Mouse (Mus musculus): ENCODE results near the gene Manea. TPM values are rescaled to one million over a fixed set of nuclear protein-coding genes. Genes with fewer than 3 reads are reported as not detected.

Gene Manea
- polyA plus RNA-seq, 1 experiment from 2014 or later = 11.7 TPM

- no peak overlapping the region for H3K4me3 ChIP-seq (replicated peaks)
- H3K4me2 ChIP-seq (replicated peaks) = no peak overlapping the region
- no peak overlapping the region for H3K27ac ChIP-seq (replicated peaks)
- no peaks in the 10 kb centered on the region for H3K27me3 ChIP-seq
- H3K9ac ChIP-seq = no peak overlapping the region
- H3K4me1 ChIP-seq = no peaks in the 10 kb centered on the region
- ATAC-seq (ENCODE audit: insufficient number of reproducible peaks, low FRiP score, low TSS enrichment, low read depth) = no peak
- H3K36me3 ChIP-seq = no peaks in the 10 kb centered on the region
- H3K9me3 ChIP-seq (replicated peaks) = no peaks in the 10 kb centered on the region
Observed at GRCm38 (mm10) chr4:26276264-26276663, 70.4 kb downstream of the Manea start.

GRCm38 (mm10) chr4:26275769-26276168, 70.9 kb downstream of the Manea start:
- Histone ChIP-seq H3K9me3 (replicated peaks) (no peaks in the 10 kb centered on the region), H3K36me3 (no peaks in the 10 kb centered on the region), H3K27ac (replicated peaks) (no peak overlapping the region), H3K4me1 (no peaks in the 10 kb centered on the region), H3K9ac (no peak overlapping the region), H3K4me3 (replicated peaks) (no peak overlapping the region), H3K27me3 (no peaks in the 10 kb centered on the region), H3K4me2 (replicated peaks) (no peak overlapping the region)
- no peak for ATAC-seq (ENCODE audit: insufficient number of reproducible peaks, low FRiP score, low TSS enrichment, low read depth)
- 88% methylated on average over 2 of the region's 2 CpGs for WGBS

Data from embryonic facial prominence, embryonic 15.5 days (tissue).